Mouse (Mus musculus) hindbrain, embryonic 11.5 days (tissue): ENCODE data around the gene Cdc42bpb. TPM values are rescaled to one million over a fixed set of nuclear protein-coding genes. Genes with fewer than 3 reads are reported as not detected.

Experiments used
- ATAC-seq: fragments of 200-750 bp; cut with Nextera tagmentation; 2 replicates; pipeline ENCODE4 v1.8.0; 2017; ENCODE audit warnings: mild to moderate bottlenecking, moderate TSS enrichment, moderate library complexity; ENCODE audit not compliant: low FRiP score
- DNase-seq: peaks from one replicate; pipeline ENCODE4 v3.0.0-alpha.2; 2015; ENCODE audit warnings: low spot score
- H3K27ac ChIP-seq: fragments of 300-500 bp; sonication (generic); 2 replicates; pipeline ENCODE4 v1.5.1; 2014; ENCODE audit warnings: mild to moderate bottlenecking, low read depth, low read length
- H3K27me3 ChIP-seq: fragments of 300-500 bp; sonication (generic); 2 replicates; pipeline ENCODE4 v1.6.1; 2014; ENCODE audit warnings: mild to moderate bottlenecking, low read length, moderate library complexity, mixed read lengths; ENCODE audit not compliant: control insufficient read depth, insufficient read depth
- H3K36me3 ChIP-seq: fragments of 300-500 bp; sonication (generic); 2 replicates; pipeline ENCODE4 v1.6.1; 2014; ENCODE audit warnings: mild to moderate bottlenecking, low read length, moderate library complexity, mixed read lengths; ENCODE audit not compliant: control insufficient read depth, insufficient read depth
- H3K4me1 ChIP-seq: fragments of 300-500 bp; sonication (generic); replicated peaks from 2 replicates; pipeline ENCODE4 v1.6.1; 2014; ENCODE audit warnings: low read length, mixed read lengths; ENCODE audit not compliant: control insufficient read depth, insufficient read depth
- H3K4me2 ChIP-seq: fragments of 300-500 bp; sonication (generic); replicated peaks from 2 replicates; pipeline ENCODE4 v1.6.1; 2014; ENCODE audit warnings: mild to moderate bottlenecking, low read depth, low read length
- H3K4me3 ChIP-seq: fragments of 300-500 bp; sonication (generic); 2 replicates; pipeline ENCODE4 v1.5.1; 2014; ENCODE audit warnings: low read depth, low read length
- H3K9ac ChIP-seq: fragments of 300-500 bp; sonication (generic); 2 replicates; pipeline ENCODE4 v1.6.1; 2014; ENCODE audit warnings: low read depth, low read length
- H3K9me3 ChIP-seq: fragments of 300-500 bp; sonication (generic); 2 replicates; pipeline ENCODE4 v1.6.1; 2016; ENCODE audit warnings: low read length; ENCODE audit not compliant: control insufficient read depth
- WGBS: fragments of 180-500 bp; shearing (Covaris S2); extraction: QIAGEN DNeasy Blood & Tissue Kit; methylation state at CpG from one replicate; pipeline ENCODE4 v1.1.7; 2014; 5-methylcytosine and 5-hydroxymethylcytosine counted together
- polyA plus RNA-seq: library from polyadenylated mRNA; unstranded; fragments of >200 nt; fragmentation: Nextera tagmentation; extraction: Ambion mirVana; gene quantifications from 2 replicates; pipeline ENCODE4 v1.2.1, GENCODE M21; 2014

Cdc42bpb gene
- polyA plus RNA-seq, 1 experiment from 2014 or later: 31.9 TPM

DNA sequence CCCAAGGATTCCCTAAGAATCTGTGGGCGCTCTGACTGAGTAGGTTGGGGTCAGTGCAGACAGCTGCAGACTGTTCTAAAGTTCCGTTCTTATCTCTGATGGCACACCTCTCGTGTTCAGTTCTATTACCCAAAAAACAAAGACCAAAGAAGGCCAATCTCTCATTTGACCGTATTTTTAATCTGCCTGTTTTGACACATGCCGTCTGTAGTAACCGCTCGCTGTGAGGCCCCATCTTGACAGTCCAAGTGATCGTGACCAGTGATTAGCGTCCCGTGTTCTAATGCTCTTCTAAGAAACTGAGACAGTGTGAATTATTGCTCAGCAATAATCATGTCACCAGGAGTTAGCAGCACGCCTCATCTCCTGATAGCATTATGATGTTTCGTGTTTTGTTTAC lies 110.9 kb downstream of the Cdc42bpb start:
- Histone ChIP-seq H3K4me2 (no peak overlapping the region), H3K27me3 (peaks cover 22% of the 10 kb centered on the region), H3K27ac (no peak overlapping the region), H3K9ac (no peak overlapping the region), H3K9me3 (no peaks in the 10 kb centered on the region), H3K4me1 (no peaks in the 10 kb centered on the region; the same call in 1 of the 2 replicates), H3K36me3 (no peaks in the 10 kb centered on the region), H3K4me3 (no peak overlapping the region)
- DNase-seq (no peak), ATAC-seq (no peak)
- 92% methylated on average over 12 of the region's 12 CpGs for WGBS

- Histone ChIP-seq H3K36me3 (no peaks in the 10 kb centered on the region), H3K9ac (no peak overlapping the region), H3K4me2 (no peak overlapping the region), H3K4me1 (no peaks in the 10 kb centered on the region; the same call in 1 of the 2 replicates), H3K27me3 (peaks cover 9% of the 10 kb centered on the region), H3K9me3 (no peaks in the 10 kb centered on the region), H3K27ac (no peak overlapping the region), H3K4me3 (no peak overlapping the region)
- WGBS: 82% methylated on average over 5 of the region's 5 CpGs
- DNase-seq (no peak), ATAC-seq (no peak)
These were observed 112.3 kb downstream of the Cdc42bpb start for GRCm38 (mm10) chr12:111265212-111265611.

GRCm38 (mm10) chr12:111263650-111264049 lies 113.9 kb downstream of the Cdc42bpb start:
- H3K36me3 ChIP-seq: no peaks in the 10 kb centered on the region
- WGBS: 92% methylated on average over 16 of the region's 16 CpGs

DNA sequence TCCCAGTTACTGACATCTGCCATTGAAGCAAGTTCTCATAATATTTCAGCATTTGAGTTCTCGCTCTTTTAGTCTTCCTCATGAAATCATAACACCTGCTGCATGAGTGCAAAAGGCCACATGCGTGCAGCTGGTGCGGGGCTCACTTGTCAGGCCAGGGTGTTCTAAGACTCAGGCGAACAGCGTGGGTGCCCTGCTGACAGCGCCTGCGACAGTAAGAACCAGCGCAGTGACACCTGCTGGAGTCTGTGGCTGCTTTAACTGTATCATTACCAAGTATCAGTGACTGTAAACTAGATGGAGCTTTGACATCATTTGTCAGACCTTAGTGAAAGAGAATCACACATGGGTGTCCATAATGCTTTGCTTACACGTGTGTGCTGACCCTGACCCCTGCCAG lies 126.3 kb downstream of the Cdc42bpb start:
- Histone ChIP-seq H3K9ac (no peak overlapping the region), H3K27ac (no peak overlapping the region), H3K4me3 (no peak overlapping the region), H3K36me3 (peaks cover 3% of the 10 kb centered on the region; the same call in 1 of the 2 replicates), H3K9me3 (no peaks in the 10 kb centered on the region), H3K4me2 (no peak overlapping the region), H3K4me1 (no peaks in the 10 kb centered on the region), H3K27me3 (no peaks in the 10 kb centered on the region)
- WGBS: 79% methylated on average over 9 of the region's 9 CpGs
- no peak for DNase-seq
- no peak for ATAC-seq

More at GRCm38 (mm10) chr12:111263650-111264049, 113.9 kb downstream of the Cdc42bpb start:
- no peak for ATAC-seq
- H3K27ac ChIP-seq: no peak overlapping the region
- H3K9me3 ChIP-seq: no peaks in the 10 kb centered on the region
- no peaks in the 10 kb centered on the region for H3K27me3 ChIP-seq
- H3K4me2 ChIP-seq: no peak overlapping the region
- H3K4me1 ChIP-seq: no peaks in the 10 kb centered on the region; the same call in 1 of the 2 replicates
- H3K9ac ChIP-seq: no peak overlapping the region
- DNase-seq: no peak
- no peak overlapping the region for H3K4me3 ChIP-seq

- Histone ChIP-seq H3K27me3 (no peaks in the 10 kb centered on the region), H3K9me3 (no peaks in the 10 kb centered on the region), H3K4me1 (no peaks in the 10 kb centered on the region), H3K4me3 (no peak overlapping the region), H3K4me2 (no peak overlapping the region), H3K36me3 (peaks cover 3% of the 10 kb centered on the region; the same call in 1 of the 2 replicates), H3K9ac (no peak overlapping the region), H3K27ac (no peak overlapping the region)
- 86% methylated on average over 8 of the region's 8 CpGs for WGBS
- ATAC-seq (no peak), DNase-seq (no peak)
These were observed 127.4 kb downstream of the Cdc42bpb start for GRCm38 (mm10) chr12:111250116-111250515.

- 71% methylated on average over 3 of the region's 3 CpGs for WGBS
- no peaks in the 10 kb centered on the region for H3K27me3 ChIP-seq
- no peak overlapping the region for H3K4me3 ChIP-seq
- no peak overlapping the region for H3K9ac ChIP-seq
- no peak overlapping the region for H3K4me2 ChIP-seq
- DNase-seq: no peak
- H3K4me1 ChIP-seq: no peaks in the 10 kb centered on the region
- no peak for ATAC-seq
- H3K36me3 ChIP-seq: peaks cover 3% of the 10 kb centered on the region; the same call in 1 of the 2 replicates
- no peaks in the 10 kb centered on the region for H3K9me3 ChIP-seq
- H3K27ac ChIP-seq: no peak overlapping the region
These were observed 128.4 kb downstream of the Cdc42bpb start for GRCm38 (mm10) chr12:111249095-111249494.

DNA sequence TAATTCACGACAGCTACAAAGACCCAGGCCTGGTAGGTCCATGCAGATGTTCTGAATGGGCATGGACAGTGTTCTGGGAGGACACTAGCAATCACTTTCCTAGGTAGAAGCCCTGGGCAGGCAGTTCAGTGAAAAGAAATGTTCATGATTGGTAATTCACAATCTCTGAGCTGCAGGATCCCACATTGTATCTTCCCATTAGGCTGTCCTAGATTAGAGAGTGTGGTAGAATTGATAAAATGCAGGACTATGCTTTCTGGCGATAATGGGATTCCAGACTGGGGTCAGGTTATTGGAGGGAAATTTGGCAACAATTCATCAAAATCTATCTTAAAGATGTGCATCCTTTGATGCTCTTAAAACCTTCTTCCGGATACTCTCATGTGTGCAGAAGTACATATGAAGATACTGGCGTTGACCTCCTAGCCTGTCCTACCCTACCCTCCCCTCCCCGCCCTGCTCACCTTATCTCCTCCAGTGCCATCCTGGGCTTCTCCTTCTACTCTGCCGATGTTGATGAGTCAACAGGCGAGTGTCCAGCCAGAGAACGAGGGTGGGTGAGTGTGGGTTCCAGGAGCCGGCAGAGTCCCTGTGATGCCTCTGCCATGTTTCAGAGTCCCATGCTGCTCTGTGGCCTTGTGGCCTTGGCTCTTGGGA lies 130.6 kb downstream of the Cdc42bpb start:
- H3K9ac ChIP-seq: no peak overlapping the region
- no peak overlapping the region for H3K4me3 ChIP-seq
- DNase-seq (no peak), ATAC-seq (no peak)
- H3K9me3 ChIP-seq: no peaks in the 10 kb centered on the region
- peaks cover 3% of the 10 kb centered on the region; the same call in 1 of the 2 replicates for H3K36me3 ChIP-seq
- no peak overlapping the region for H3K4me2 ChIP-seq
- H3K4me1 ChIP-seq: no peaks in the 10 kb centered on the region
- no peaks in the 10 kb centered on the region for H3K27me3 ChIP-seq
- WGBS: 94% methylated on average over 9 of the region's 9 CpGs
- H3K27ac ChIP-seq: no peak overlapping the region

- no peak for DNase-seq
- H3K27ac ChIP-seq: no peak overlapping the region
- no peaks in the 10 kb centered on the region for H3K27me3 ChIP-seq
- 90% methylated on average over 6 of the region's 6 CpGs for WGBS
- ATAC-seq: no peak
- no peak overlapping the region for H3K9ac ChIP-seq
- H3K4me1 ChIP-seq: no peaks in the 10 kb centered on the region
- no peaks in the 10 kb centered on the region for H3K9me3 ChIP-seq
- no peak overlapping the region for H3K4me2 ChIP-seq
- H3K4me3 ChIP-seq: no peak overlapping the region
- H3K36me3 ChIP-seq: peaks cover 2% of the 10 kb centered on the region; the same call in 1 of the 2 replicates
These were observed 132.4 kb downstream of the Cdc42bpb start for GRCm38 (mm10) chr12:111245070-111245469.

GRCm38 (mm10) chr12:111243733-111244132 lies 133.8 kb downstream of the Cdc42bpb start:
- no peaks in the 10 kb centered on the region for H3K27me3 ChIP-seq
- H3K4me3 ChIP-seq: no peak overlapping the region
- DNase-seq (no peak), ATAC-seq (no peak)
- H3K4me2 ChIP-seq: no peak overlapping the region
- no peak overlapping the region for H3K9ac ChIP-seq
- H3K36me3 ChIP-seq: no peaks in the 10 kb centered on the region; the same call in 1 of the 2 replicates
- no peak overlapping the region for H3K27ac ChIP-seq
- H3K9me3 ChIP-seq: no peaks in the 10 kb centered on the region
- no peaks in the 10 kb centered on the region for H3K4me1 ChIP-seq
- 89% methylated on average over 12 of the region's 12 CpGs for WGBS
